8 mouse cellular contexts compared by ENCODE assay signal in the genomic region with DNA sequence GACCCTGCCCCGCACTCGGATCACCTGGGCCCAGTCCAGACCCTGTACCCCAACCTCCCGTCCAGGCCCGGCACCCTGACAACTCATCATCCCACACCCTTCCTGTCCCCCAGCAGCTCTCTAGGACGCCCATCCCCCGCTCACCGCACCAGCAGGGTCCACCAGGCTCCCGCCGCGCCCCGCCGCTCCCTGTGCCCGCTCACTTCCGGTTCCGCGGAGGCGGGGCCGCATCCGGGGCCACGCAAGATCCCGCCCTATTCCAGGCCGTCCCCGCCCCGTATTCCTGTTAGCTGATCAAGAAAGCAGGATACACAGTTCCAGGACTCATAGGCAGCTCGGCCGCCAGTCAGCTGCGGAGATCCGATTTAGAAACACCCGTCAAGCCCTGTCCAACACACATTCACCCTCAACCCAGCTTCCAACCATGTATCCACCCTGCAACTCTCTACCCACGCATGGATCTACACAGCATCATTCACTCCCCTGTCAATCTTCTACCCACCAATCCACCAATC. TPM values are rescaled to one million over a fixed set of nuclear protein-coding genes. Genes with fewer than 3 reads are reported as not detected.
DNase-seq lines count a peak whose midpoint lies in the region; ATAC-seq lines count a peak whose summit lies in the region.

Cttn (minus strand) TSS at position 465 of the 515 bp plus-strand sequence.

- peak within 1 kb of the TSS; percentile 84 for H3K4me2 ChIP-seq in hindbrain, embryonic 11.5 days (replicated peaks; ENCODE audit: low read depth, low read length)
- H3K4me2 ChIP-seq in lung, embryonic 15.5 days: peak within 1 kb of the TSS; percentile 74

- H3K27ac ChIP-seq in hindbrain, embryonic 11.5 days (ENCODE audit: low read depth, low read length): peak within 1 kb of the TSS; percentile 17; the same call in 1 of the 2 replicates
- H3K27ac ChIP-seq in lung, embryonic 15.5 days: peak within 1 kb of the TSS; percentile 72

- peaks cover 7% of the 10 kb centered on the region; the same call in 1 of the 2 replicates for H3K4me1 ChIP-seq in hindbrain, embryonic 11.5 days (replicated peaks; ENCODE audit: control insufficient read depth, insufficient read depth, low read length)
- H3K4me1 ChIP-seq in lung, embryonic 15.5 days: peaks cover 30% of the 10 kb centered on the region

- ATAC-seq in hindbrain, embryonic 11.5 days (ENCODE audit: low FRiP score): peak; percentile 95
- ATAC-seq in lung, embryonic 15.5 days (ENCODE audit: borderline replicate concordance, extremely low read depth, low FRiP score, low TSS enrichment): peak; percentile 94

- H3K9ac ChIP-seq in hindbrain, embryonic 11.5 days (ENCODE audit: low read depth, low read length): peak within 1 kb of the TSS; percentile 88
- H3K9ac ChIP-seq in lung, embryonic 15.5 days: peak within 1 kb of the TSS; percentile 94

- H3K27me3 ChIP-seq in hindbrain, embryonic 11.5 days (ENCODE audit: control insufficient read depth, insufficient read depth, low read length): no peaks in the 10 kb centered on the region
- H3K27me3 ChIP-seq in lung, embryonic 15.5 days: no peaks in the 10 kb centered on the region

- peak within 1 kb of the TSS; percentile 75 for H3K4me3 ChIP-seq in hindbrain, embryonic 11.5 days (ENCODE audit: low read depth, low read length)
- H3K4me3 ChIP-seq in lung, embryonic 15.5 days: peak within 1 kb of the TSS; percentile 74

- no peaks in the 10 kb centered on the region for H3K9me3 ChIP-seq in hindbrain, embryonic 11.5 days (ENCODE audit: control insufficient read depth, low read length)
- H3K9me3 ChIP-seq in lung, embryonic 15.5 days: no peaks in the 10 kb centered on the region

- under 1% methylated on average over 30 of the region's 30 CpGs for WGBS in hindbrain, embryonic 11.5 days
- under 1% methylated on average over 30 of the region's 30 CpGs for WGBS in lung, embryonic 15.5 days

- H3K36me3 ChIP-seq in hindbrain, embryonic 11.5 days (ENCODE audit: control insufficient read depth, insufficient read depth, low read length): no peaks in the 10 kb centered on the region
- peaks cover 4% of the 10 kb centered on the region for H3K36me3 ChIP-seq in lung, embryonic 15.5 days

- peak; percentile 93 for DNase-seq in NIH3T3 (ENCODE audit: low read depth)
- DNase-seq in cerebellum, postnatal 25 days: peak; percentile 88 to 92
- DNase-seq in frontal cortex, postnatal 14 days (ENCODE audit: low spot score in 2 of 2): peak; percentile 82
- peak; percentile 96 for DNase-seq in hindbrain, embryonic 11.5 days (ENCODE audit: low spot score)
- peak; percentile 91 for DNase-seq in layer of hippocampus, adult 9-11 months
- peak; percentile 89 for DNase-seq in ovary, postnatal 36 days (ENCODE audit: low spot score)
- DNase-seq in thymus, postnatal 25 days: peak; percentile 24

RNA-seq across cellular contexts. Expression of gene Cttn, which starts in this region (rescaled TPM):
- 174 and 196 TPM in 2 replicates for polyA plus RNA-seq in hindbrain, embryonic 11.5 days (2014; fragmentation: Nextera tagmentation; extraction: Ambion mirVana)
- polyA plus RNA-seq in lung, embryonic 15.5 days (2015; fragmentation: Nextera tagmentation; extraction: Ambion mirVana): 171 and 179 TPM in 2 replicates

Comparison
In these comparisons a context has a peak if more than half of its experiments do, and no peak if none do; other contexts are left out.
1. Peak in every context shown above with its lines: DNase-seq, ATAC-seq, H3K4me3 ChIP-seq and H3K27ac ChIP-seq.
2. DNase-seq: peak in every context shown above with its lines; median percentile 96 in hindbrain, embryonic 11.5 days; 93 in NIH3T3; 91 in layer of hippocampus, adult 9-11 months; 90 in cerebellum, postnatal 25 days; 89 in ovary, postnatal 36 days; 82 in frontal cortex, postnatal 14 days; 24 in thymus, postnatal 25 days.